Comparison of ENCODE assay signal across 10 mouse cellular contexts in genomic region chr4:76365871-76366270, GRCm38 (mm10).
DNase-seq lines count a peak whose midpoint lies in the region; ATAC-seq and TF ChIP-seq lines count a peak whose summit lies in the region.
"Had no signal": no experiment of that assay in that cellular context is flagged by ENCODE, and none has a peak within 500 bp of the region (broad histone marks: within the 10 kb centered on the region; RNA-seq: fewer than 3 reads in every experiment).

No protein-coding gene starts in this region.

- no peak for DNase-seq in heart, postnatal 0 days (ENCODE audit: low spot score)
- no peak for DNase-seq in heart, embryonic 10.5 days (ENCODE audit: low spot score)
- peak; percentile 25 for DNase-seq in lung, postnatal 10 days
- no peak for DNase-seq in lung, postnatal 25 days (ENCODE audit: low spot score)
- peak; percentile 68 for DNase-seq in cerebellum, adult 8-10 months
- peak; percentile 40 for DNase-seq in kidney, postnatal 14 days
- no peak for DNase-seq in liver, embryonic 11.5 days (ENCODE audit: low spot score)
- DNase-seq: thymus, adult 2 months had no signal

- 22% methylated on average over 4 of the region's 4 CpGs for WGBS in heart, postnatal 0 days
- 44% methylated on average over 4 of the region's 4 CpGs for WGBS in heart, embryonic 10.5 days
- WGBS in liver, embryonic 11.5 days: 59% methylated on average over 4 of the region's 4 CpGs

- H3K9ac ChIP-seq in heart, postnatal 0 days (replicated peaks; ENCODE audit: low read depth, low read length): no peak overlapping the region
- H3K9ac ChIP-seq in liver, embryonic 11.5 days (ENCODE audit: low read depth, low read length): no peak overlapping the region

- H3K4me1 ChIP-seq in heart, postnatal 0 days (ENCODE audit: control insufficient read depth, insufficient read depth): peaks cover 46% of the 10 kb centered on the region
- H3K4me1 ChIP-seq in heart, embryonic 10.5 days: peaks cover 29% of the 10 kb centered on the region
- no peaks in the 10 kb centered on the region for H3K4me1 ChIP-seq in liver, embryonic 11.5 days (replicated peaks; ENCODE audit: control insufficient read depth, insufficient read depth, low read length)

- TF ChIP-seq CTCF in heart, postnatal 0 days (IDR thresholded peaks at IDR 0.05; ENCODE audit: low read depth): no peak

- H3K4me3 ChIP-seq in heart, postnatal 0 days (ENCODE audit: low read depth, low read length): no peak overlapping the region
- H3K4me3 ChIP-seq in heart, embryonic 10.5 days: no peak overlapping the region
- H3K4me3 ChIP-seq in liver, embryonic 11.5 days (ENCODE audit: low read depth, low read length): no peak overlapping the region

- H3K27ac ChIP-seq in heart, postnatal 0 days (ENCODE audit: low read depth): no peak overlapping the region
- no peak overlapping the region for H3K27ac ChIP-seq in heart, embryonic 10.5 days
- no peak overlapping the region for H3K27ac ChIP-seq in liver, embryonic 11.5 days (ENCODE audit: low read depth, low read length)
- H3K27ac ChIP-seq: kidney, postnatal 0 days had no signal

- no peaks in the 10 kb centered on the region for H3K27me3 ChIP-seq in heart, postnatal 0 days (ENCODE audit: control insufficient read depth, insufficient read depth, low read length)
- H3K27me3 ChIP-seq in heart, embryonic 10.5 days (ENCODE audit: insufficient read depth, poor library complexity, severe bottlenecking): no peaks in the 10 kb centered on the region
- H3K27me3 ChIP-seq in liver, embryonic 11.5 days (replicated peaks; ENCODE audit: control insufficient read depth, insufficient read depth, low read length): no peaks in the 10 kb centered on the region

- H3K36me3 ChIP-seq in heart, postnatal 0 days (replicated peaks; ENCODE audit: control insufficient read depth, insufficient read depth, low read length): no peaks in the 10 kb centered on the region
- no peaks in the 10 kb centered on the region for H3K36me3 ChIP-seq in heart, embryonic 10.5 days
- H3K36me3 ChIP-seq in liver, embryonic 11.5 days (ENCODE audit: control insufficient read depth, insufficient read depth, low read length): no peaks in the 10 kb centered on the region

- ATAC-seq in heart, postnatal 0 days (ENCODE audit: insufficient read depth, low read depth): peak; percentile 20; the same call in 1 of the 2 replicates
- ATAC-seq in activated CD4-positive, CD25-positive, alpha-beta regulatory T cell, adult 4 months: no peak
- no peak for ATAC-seq in liver, embryonic 11.5 days (replicated peaks; ENCODE audit: low FRiP score)

- no peak for TF ChIP-seq EP300 in heart, postnatal 0 days (IDR thresholded peaks at IDR 0.05; ENCODE audit: low read depth)

- no peak overlapping the region for H3K4me2 ChIP-seq in heart, postnatal 0 days (ENCODE audit: low read depth, low read length)
- no peak overlapping the region for H3K4me2 ChIP-seq in liver, embryonic 11.5 days

- H3K9me3 ChIP-seq in heart, postnatal 0 days (replicated peaks; ENCODE audit: control insufficient read depth, low read length): no peaks in the 10 kb centered on the region
- H3K9me3 ChIP-seq in heart, embryonic 10.5 days: no peaks in the 10 kb centered on the region
- no peaks in the 10 kb centered on the region for H3K9me3 ChIP-seq in liver, embryonic 11.5 days (ENCODE audit: control insufficient read depth, low read length)

Comparison
In these comparisons a context has a peak if more than half of its experiments do, and no peak if none do; other contexts are left out.
1. DNase-seq: peak in lung, postnatal 10 days (single experiment), cerebellum, adult 8-10 months (single experiment) and kidney, postnatal 14 days (single experiment); none in heart, postnatal 0 days (single experiment), heart, embryonic 10.5 days (single experiment), lung, postnatal 25 days (single experiment) and liver, embryonic 11.5 days (single experiment).